ENCODE assay signal across 8 mouse cellular contexts in the genomic region with DNA sequence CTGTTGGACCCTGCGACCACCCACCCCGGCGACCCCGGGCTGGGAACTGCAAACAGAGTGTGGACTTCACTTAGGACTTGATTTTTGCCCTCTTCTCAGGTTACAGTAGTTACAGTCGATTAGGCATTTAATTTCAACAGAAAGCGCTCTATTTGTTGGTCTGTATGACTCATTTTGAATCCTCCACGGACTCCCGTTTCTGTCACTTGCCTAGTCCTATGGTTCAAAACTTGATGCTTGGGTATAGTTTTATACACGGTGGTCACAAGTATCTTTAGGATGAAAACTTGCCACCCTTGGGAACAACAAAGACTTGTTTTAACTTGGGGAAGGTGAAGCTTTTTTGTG. TPM values are rescaled to one million over a fixed set of nuclear protein-coding genes. Genes with fewer than 3 reads are reported as not detected.
A peak's percentile ranks its signal among the peaks of the same experiment; 100 is the strongest.
DNase-seq lines count a peak whose midpoint lies in the region; ATAC-seq and TF ChIP-seq lines count a peak whose summit lies in the region.

No protein-coding gene starts in this region.

- H3K4me1 ChIP-seq in kidney, embryonic 16.5 days (ENCODE audit: insufficient read depth, low read length) = peaks cover 16% of the 10 kb centered on the region
- 0 out of 2 replicates have a peak, but pooled peaks cover 4% of the 10 kb centered on the region for H3K4me1 ChIP-seq in embryonic facial prominence, embryonic 13.5 days
- no peaks in the 10 kb centered on the region for H3K4me1 ChIP-seq in hindbrain, postnatal 0 days (ENCODE audit: insufficient read depth, low read length)
- peaks cover 4% of the 10 kb centered on the region; the same call in 1 of the 2 replicates for H3K4me1 ChIP-seq in midbrain, postnatal 0 days (ENCODE audit: insufficient read depth, low read length)

- TF ChIP-seq CTCF in hindbrain, postnatal 0 days (IDR thresholded peaks at IDR 0.05; ENCODE audit: low read depth) = no peak
- no peak for TF ChIP-seq CTCF in midbrain, postnatal 0 days (IDR thresholded peaks at IDR 0.05)

- 0% methylated on average over 9 of the region's 9 CpGs for WGBS in kidney, embryonic 16.5 days
- 2% methylated on average over 9 of the region's 9 CpGs for WGBS in embryonic facial prominence, embryonic 13.5 days
- 3% methylated on average over 9 of the region's 9 CpGs for WGBS in hindbrain, postnatal 0 days
- under 1% methylated on average over 9 of the region's 9 CpGs for WGBS in midbrain, postnatal 0 days

- peak overlapping the region; percentile 87 for H3K4me2 ChIP-seq in kidney, embryonic 16.5 days (replicated peaks; ENCODE audit: low read depth, low read length)
- peak overlapping the region; percentile 94 for H3K4me2 ChIP-seq in embryonic facial prominence, embryonic 13.5 days
- peak overlapping the region; percentile 96 for H3K4me2 ChIP-seq in hindbrain, postnatal 0 days (ENCODE audit: low read depth, low read length)
- peak overlapping the region; percentile 94 for H3K4me2 ChIP-seq in midbrain, postnatal 0 days (ENCODE audit: low read depth, low read length, poor library complexity, severe bottlenecking)

- ATAC-seq in kidney, embryonic 16.5 days (ENCODE audit: low FRiP score, low TSS enrichment) = no peak
- no peak for ATAC-seq in embryonic facial prominence, embryonic 13.5 days (ENCODE audit: insufficient number of reproducible peaks, insufficient read depth, low FRiP score, low TSS enrichment, low read depth)
- no peak for ATAC-seq in hindbrain, postnatal 0 days
- no peak; the same call in 1 of the 2 replicates for ATAC-seq in midbrain, postnatal 0 days (ENCODE audit: low FRiP score)

- H3K36me3 ChIP-seq in kidney, embryonic 16.5 days (ENCODE audit: insufficient read depth, low read length) = no peaks in the 10 kb centered on the region
- H3K36me3 ChIP-seq in embryonic facial prominence, embryonic 13.5 days = no peaks in the 10 kb centered on the region
- H3K36me3 ChIP-seq in hindbrain, postnatal 0 days (ENCODE audit: insufficient read depth, low read length) = no peaks in the 10 kb centered on the region
- no peaks in the 10 kb centered on the region for H3K36me3 ChIP-seq in midbrain, postnatal 0 days (ENCODE audit: insufficient read depth, low read length)

- peak overlapping the region; percentile 64 for H3K9ac ChIP-seq in kidney, embryonic 16.5 days (replicated peaks; ENCODE audit: low read length)
- peak overlapping the region; percentile 75 for H3K9ac ChIP-seq in embryonic facial prominence, embryonic 13.5 days
- H3K9ac ChIP-seq in hindbrain, postnatal 0 days (replicated peaks; ENCODE audit: low read length) = peak overlapping the region; percentile 52
- H3K9ac ChIP-seq in midbrain, postnatal 0 days (replicated peaks; ENCODE audit: low read length, poor library complexity, severe bottlenecking) = peak overlapping the region; percentile 44; the same call in 1 of the 2 replicates

- no peaks in the 10 kb centered on the region for H3K9me3 ChIP-seq in kidney, embryonic 16.5 days (ENCODE audit: low read length)
- no peaks in the 10 kb centered on the region for H3K9me3 ChIP-seq in embryonic facial prominence, embryonic 13.5 days
- no peaks in the 10 kb centered on the region for H3K9me3 ChIP-seq in hindbrain, postnatal 0 days (ENCODE audit: low read length)
- no peaks in the 10 kb centered on the region for H3K9me3 ChIP-seq in midbrain, postnatal 0 days (ENCODE audit: low read length)

- H3K27ac ChIP-seq in kidney, embryonic 16.5 days (ENCODE audit: low read length) = peak overlapping the region; percentile 31
- H3K27ac ChIP-seq in embryonic facial prominence, embryonic 13.5 days = no peak overlapping the region
- no peak overlapping the region for H3K27ac ChIP-seq in hindbrain, postnatal 0 days
- H3K27ac ChIP-seq in midbrain, postnatal 0 days (ENCODE audit: low read depth, low read length) = no peak overlapping the region

- 0 out of 2 replicates have a peak, but pooled peaks cover 3% of the 10 kb centered on the region for H3K27me3 ChIP-seq in kidney, embryonic 16.5 days (ENCODE audit: insufficient read depth, low read length)
- H3K27me3 ChIP-seq in embryonic facial prominence, embryonic 13.5 days = no peaks in the 10 kb centered on the region; the same call in 1 of the 2 replicates
- no peaks in the 10 kb centered on the region for H3K27me3 ChIP-seq in hindbrain, postnatal 0 days (ENCODE audit: insufficient read depth, low read length)
- no peaks in the 10 kb centered on the region for H3K27me3 ChIP-seq in midbrain, postnatal 0 days (ENCODE audit: insufficient read depth, low read length)

- DNase-seq in kidney, postnatal 4 days = no peak
- DNase-seq in hindbrain, postnatal 0 days (ENCODE audit: low spot score) = no peak
- DNase-seq in midbrain, postnatal 0 days (ENCODE audit: low spot score) = no peak
- DNase-seq in cerebellum, adult 9-10 months = no peak
- DNase-seq in retina, postnatal 1 day = no peak
- DNase-seq in MN1 (ENCODE audit: low spot score) = no peak

- H3K4me3 ChIP-seq in kidney, embryonic 16.5 days (ENCODE audit: low read length) = peak overlapping the region; percentile 60
- peak overlapping the region; percentile 65 for H3K4me3 ChIP-seq in embryonic facial prominence, embryonic 13.5 days
- H3K4me3 ChIP-seq in hindbrain, postnatal 0 days (ENCODE audit: low read length) = peak overlapping the region; percentile 76
- peak overlapping the region; percentile 65 for H3K4me3 ChIP-seq in midbrain, postnatal 0 days (ENCODE audit: low read depth, low read length)

RNA-seq across cellular contexts. Expression of a gene that starts 0.7 kb away (rescaled TPM):
- polyA plus RNA-seq in kidney, embryonic 16.5 days (2015; fragmentation: Nextera tagmentation; extraction: Ambion mirVana) = 12.5 and 14.1 TPM in 2 replicates
- polyA plus RNA-seq in embryonic facial prominence, embryonic 13.5 days (2015; fragmentation: Nextera tagmentation; extraction: Ambion mirVana) = 6.4 and 8.1 TPM in 2 replicates
- total RNA-seq in hindbrain, postnatal 0 days (2014; rRNA removed) = 11.8 and 19.4 TPM in 2 replicates
- 13.6 and 14.1 TPM in 2 replicates for polyA plus RNA-seq in hindbrain, postnatal 0 days (2015; fragmentation: Nextera tagmentation; extraction: Ambion mirVana)
- 14.0 and 29.5 TPM in 2 replicates for total RNA-seq in midbrain, postnatal 0 days (2014; rRNA removed)
- 20.4 and 25.7 TPM in 2 replicates for polyA plus RNA-seq in midbrain, postnatal 0 days (2015; fragmentation: Nextera tagmentation; extraction: Ambion mirVana)
